Mouse (Mus musculus): ENCODE measurements at regions not wholly inside any gene's neighbourhood (a gene's known extent, or its start where the extent isn't known, plus 50 kb on each side); places are given as distances from the start of the nearest gene placed in this dataset.

DNA sequence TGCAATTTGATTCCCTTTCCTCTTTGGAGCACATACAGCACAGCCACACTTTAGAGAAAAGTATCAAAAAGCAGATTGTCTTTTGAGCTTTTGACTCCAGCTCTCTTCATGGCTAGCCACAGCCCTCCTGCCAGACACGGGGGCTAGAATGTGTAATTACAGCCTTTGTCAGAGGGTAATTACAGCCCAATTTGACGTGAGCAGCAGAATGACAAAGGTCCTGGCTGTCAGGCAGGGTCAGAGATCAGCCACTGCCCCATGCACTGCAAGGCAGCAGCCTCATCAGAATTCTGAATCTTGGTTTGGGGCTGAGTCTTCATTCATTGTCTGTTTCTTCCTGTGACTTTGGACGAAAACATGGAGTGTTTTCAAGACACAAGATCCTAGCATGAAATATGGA, 95.7 kb upstream of the Ednrb start:
- no peak for DNase-seq
- intact Hi-C loops (cut with DNase I), result no loop called here

GRCm38 (mm10) chr14:103938937-103939336, 94.7 kb upstream of the Ednrb start:
- DNase-seq, result no peak
- intact Hi-C loops (cut with DNase I), result no loop called here

DNA sequence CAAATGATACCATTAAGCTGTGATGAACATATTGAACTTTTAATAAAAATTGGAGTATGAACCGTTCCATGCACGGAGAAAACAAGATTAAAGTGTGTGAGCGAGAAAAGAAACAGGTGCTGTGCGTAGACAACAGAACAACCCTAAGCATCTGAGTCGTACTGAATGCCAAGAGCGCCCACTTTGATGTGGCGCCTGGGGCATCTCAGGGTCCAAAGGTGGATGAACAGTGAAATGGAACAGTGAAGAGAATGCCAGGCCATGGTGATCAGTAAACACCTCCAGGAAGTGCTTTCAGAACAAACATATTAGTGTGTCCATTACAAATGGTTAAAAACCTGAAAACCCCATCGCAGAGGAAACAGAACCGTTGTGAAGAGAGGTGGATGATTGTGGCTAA, 94.0 kb upstream of the Ednrb start:
- DNase-seq, result no peak
- intact Hi-C loops (cut with DNase I), result no loop called here

GRCm38 (mm10) chr14:103937700-103938099, 93.5 kb upstream of the Ednrb start:
- no peak for DNase-seq
- intact Hi-C loops (cut with DNase I), result no loop called here

DNA sequence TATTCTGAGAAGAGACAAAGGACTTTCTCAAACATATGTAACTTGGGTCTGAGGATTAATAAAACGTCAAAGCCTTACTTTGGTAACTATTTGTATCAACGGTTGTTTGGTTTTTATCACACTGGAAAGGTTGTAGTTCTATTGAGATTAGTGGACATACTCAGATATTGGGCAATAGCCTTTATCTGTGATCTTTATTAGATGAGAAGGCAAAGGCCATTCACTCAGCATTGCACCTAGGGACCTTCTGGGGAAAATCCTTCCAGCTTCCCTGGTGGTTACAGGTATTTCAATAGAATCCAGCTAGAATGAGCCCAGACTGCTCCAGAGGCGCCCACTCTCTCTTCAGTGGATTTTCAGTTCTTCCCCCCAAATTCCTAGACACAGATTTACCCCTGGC, 89.6 kb upstream of the Ednrb start:
- intact Hi-C loops (cut with DNase I), result no loop called here
- DNase-seq, result no peak

GRCm38 (mm10) chr14:103932170-103932569, 88.0 kb upstream of the Ednrb start:
- no peak for DNase-seq
- intact Hi-C loops (cut with DNase I), result no loop called here

DNA sequence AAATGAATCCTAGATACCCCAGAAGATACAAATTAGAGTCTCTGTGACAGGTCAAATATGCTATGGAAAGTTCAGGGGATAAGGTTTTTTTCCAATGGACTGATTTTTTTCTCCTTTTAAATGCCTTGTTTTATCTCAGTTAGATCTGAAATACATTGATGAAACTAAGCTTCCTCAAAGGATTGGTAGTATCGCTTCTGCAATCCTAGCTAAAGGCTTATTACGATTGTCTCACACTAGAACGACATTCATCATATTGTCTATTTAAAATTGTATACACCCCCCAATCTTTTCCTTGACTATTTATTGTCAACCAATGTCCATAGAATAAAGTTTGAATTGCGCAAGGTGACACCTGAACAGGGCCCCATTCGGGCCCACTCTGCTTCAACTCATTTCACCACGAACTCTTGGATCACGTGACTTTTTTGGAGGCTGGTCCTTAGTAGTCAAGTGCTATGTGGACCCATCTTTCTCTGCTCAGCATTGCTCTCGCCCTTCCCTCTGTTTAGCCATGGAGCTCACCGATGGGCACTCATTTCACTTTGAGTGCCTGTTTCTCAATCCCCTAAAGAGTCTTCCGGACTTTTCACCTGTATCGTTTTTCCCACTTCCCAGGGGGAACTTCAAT, 85.6 kb upstream of the Ednrb start:
- DNase-seq, result no peak
- intact Hi-C loops (cut with DNase I), result no loop called here

GRCm38 (mm10) chr14:103929155-103929729, 85.0 kb upstream of the Ednrb start:
- intact Hi-C loops (cut with DNase I), result no loop called here
- no peak for DNase-seq

- DNase-seq, result peak in 1 of 2 experiments; percentile 18
- intact Hi-C loops (cut with DNase I), result no loop called here
Observed at GRCm38 (mm10) chr14:103920169-103920568, 76.0 kb upstream of the Ednrb start.

GRCm38 (mm10) chr14:103919380-103919779, 75.2 kb upstream of the Ednrb start:
- intact Hi-C loops (cut with DNase I), result no loop called here
- DNase-seq, result no peak

DNA sequence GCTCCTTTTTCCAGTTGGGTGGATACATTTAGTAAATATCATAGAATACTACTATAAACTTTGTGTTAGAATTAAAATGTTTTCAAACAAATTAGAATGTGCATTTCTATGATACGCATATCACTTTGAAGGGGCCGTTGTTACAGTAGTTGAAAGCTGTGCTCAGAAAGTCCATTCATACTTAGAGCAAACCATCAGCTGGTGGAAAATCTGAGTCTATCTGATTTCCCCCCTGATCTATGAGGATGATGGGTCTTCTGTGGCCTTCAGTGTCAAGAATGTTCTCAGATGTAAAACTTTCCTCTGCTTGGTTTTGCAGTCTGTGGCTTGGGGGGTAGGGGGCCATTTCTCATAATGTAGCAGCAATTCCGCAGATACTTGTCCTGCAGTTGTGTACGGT, 69.3 kb upstream of the Ednrb start:
- intact Hi-C loops (cut with DNase I), result no loop called here

GRCm38 (mm10) chr14:103911707-103912106, 67.5 kb upstream of the Ednrb start:
- no peak for DNase-seq
- intact Hi-C loops (cut with DNase I), result no loop called here

More for the DNA sequence above, 69.3 kb upstream of the Ednrb start:
- DNase-seq, result no peak

- DNase-seq, result no peak
- intact Hi-C loops (cut with DNase I), result no loop called here
Observed at GRCm38 (mm10) chr14:103911280-103911679, 67.1 kb upstream of the Ednrb start.

- DNase-seq, result no peak
- intact Hi-C loops (cut with DNase I), result no loop called here
Observed at GRCm38 (mm10) chr14:103906417-103907070, 62.3 kb upstream of the Ednrb start.

DNA sequence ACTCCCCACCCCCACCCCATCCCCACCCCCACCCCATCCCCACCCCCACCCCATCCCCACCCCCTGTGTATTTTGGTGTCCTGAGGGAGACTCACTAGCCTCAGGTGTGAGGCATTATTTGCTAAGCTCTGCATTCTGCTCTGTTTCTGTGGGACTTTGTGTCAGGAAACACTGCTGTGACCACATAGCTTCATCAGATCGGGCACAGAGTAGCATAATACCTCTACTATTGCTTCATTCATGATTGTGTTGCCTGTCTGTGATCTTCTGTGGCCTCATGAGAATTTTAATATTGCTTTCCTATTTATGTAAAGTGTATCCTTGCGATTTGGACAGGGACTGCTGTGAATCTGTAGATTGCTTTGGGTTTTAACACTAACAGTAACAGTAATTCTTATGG, 56.6 kb upstream of the Ednrb start:
- intact Hi-C loops (cut with DNase I), result no loop called here

GRCm38 (mm10) chr14:103899111-103899814, 55.1 kb upstream of the Ednrb start:
- intact Hi-C loops (cut with DNase I), result no loop called here

More for the DNA sequence above, 56.6 kb upstream of the Ednrb start:
- no peak for DNase-seq

DNA sequence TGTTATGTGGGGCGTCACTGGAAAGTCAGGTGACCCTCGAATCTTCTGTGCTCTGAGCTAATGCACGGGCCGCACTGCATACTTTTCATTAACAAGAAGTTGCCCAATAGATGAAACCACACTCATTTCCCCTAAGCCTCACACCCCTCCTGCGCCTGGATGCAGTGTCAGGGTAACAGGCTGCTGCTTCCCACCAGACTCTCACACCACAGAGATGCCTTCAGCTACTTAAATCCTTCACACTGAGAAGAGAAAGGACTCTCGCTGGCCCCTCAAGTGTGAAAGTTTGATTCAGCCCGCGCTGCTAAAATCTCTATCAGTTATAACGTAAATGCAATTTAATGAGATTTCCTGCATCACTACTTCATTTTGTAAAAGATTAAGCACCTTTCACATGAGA, 54.5 kb upstream of the Ednrb start:
- intact Hi-C loops (cut with DNase I), result no loop called here
- peak in 1 of 2 experiments; percentile 15 for DNase-seq

More at GRCm38 (mm10) chr14:103899111-103899814, 55.1 kb upstream of the Ednrb start:
- peak; percentile 23 to 37 for DNase-seq

GRCm38 (mm10) chr14:103895261-103895660, 51.1 kb upstream of the Ednrb start:
- intact Hi-C loops (cut with DNase I), result no loop called here
- no peak for DNase-seq
